Mouse (Mus musculus) lung, postnatal 0 days (tissue): ENCODE results near the gene Araf. TPM values are rescaled to one million over a fixed set of nuclear protein-coding genes. Genes with fewer than 3 reads are reported as not detected.
A peak's percentile ranks its signal among the peaks of the same experiment; 100 is the strongest.

ENCODE experiments used
- ATAC-seq: fragments of 200-750 bp; cut with Nextera tagmentation; 2 replicates; pipeline ENCODE4 v1.8.0; 2017; ENCODE audit warnings: moderate library complexity
- DNase-seq: peaks from one replicate; pipeline ENCODE4 v3.0.0-alpha.2; 2016; ENCODE audit warnings: low spot score
- H3K27ac ChIP-seq: fragments of 300-500 bp; sonication (generic); 2 replicates; pipeline ENCODE4 v1.5.1; 2014; ENCODE audit warnings: antibody characterized with exemption, mild to moderate bottlenecking, low read length, mixed read lengths
- H3K27me3 ChIP-seq: fragments of 300-500 bp; sonication (generic); replicated peaks from 2 replicates; pipeline ENCODE4 v1.6.1; 2014; ENCODE audit warnings: low read length, mixed read lengths; ENCODE audit not compliant: insufficient read depth
- H3K36me3 ChIP-seq: fragments of 300-500 bp; sonication (generic); 2 replicates; pipeline ENCODE4 v1.6.1; 2014; ENCODE audit warnings: low read length, mixed read lengths; ENCODE audit not compliant: insufficient read depth
- H3K4me1 ChIP-seq: fragments of 300-500 bp; sonication (generic); 2 replicates; pipeline ENCODE4 v1.6.1; 2014; ENCODE audit warnings: antibody characterized with exemption, low read depth, low read length, mixed read lengths; ENCODE audit not compliant: insufficient read depth
- H3K4me2 ChIP-seq: fragments of 300-500 bp; sonication (generic); replicated peaks from 2 replicates; pipeline ENCODE4 v1.6.1; 2014; ENCODE audit warnings: low read depth, mild to moderate bottlenecking, low read length, moderate library complexity, mixed read lengths
- H3K4me3 ChIP-seq: fragments of 300-500 bp; sonication (generic); 2 replicates; pipeline ENCODE4 v1.5.1; 2014; ENCODE audit warnings: low read depth, low read length
- H3K9ac ChIP-seq: fragments of 300-500 bp; sonication (generic); replicated peaks from 2 replicates; pipeline ENCODE4 v1.6.1; 2014; ENCODE audit warnings: low read depth, mild to moderate bottlenecking
- H3K9me3 ChIP-seq: fragments of 300-500 bp; sonication (generic); 2 replicates; pipeline ENCODE4 v1.6.1; 2016; ENCODE audit warnings: low read length, mixed read lengths
- CTCF ChIP-seq: IDR thresholded peaks from 2 replicates; pipeline ENCODE4 v1.5.1; 2016; ENCODE audit warnings: antibody characterized with exemption, mild to moderate bottlenecking
- EP300 ChIP-seq: IDR thresholded peaks from 2 replicates; pipeline ENCODE4 v1.6.1; 2016; ENCODE audit warnings: antibody characterized with exemption, mild to moderate bottlenecking, control low read depth
- WGBS: fragments of 180-500 bp; shearing (Covaris S2); extraction: QIAGEN DNeasy Blood & Tissue Kit; methylation state at CpG from one replicate; pipeline ENCODE4 v1.1.7; 2014; 5-methylcytosine and 5-hydroxymethylcytosine counted together
- polyA plus RNA-seq: library from polyadenylated mRNA; unstranded; fragments of >200 nt; fragmentation: Nextera tagmentation; extraction: Ambion mirVana; gene quantifications from 2 replicates; pipeline ENCODE4 v1.2.1, GENCODE M21; 2015

Gene Araf
- polyA plus RNA-seq, 1 experiment from 2014 or later = 73.8 TPM

DNA sequence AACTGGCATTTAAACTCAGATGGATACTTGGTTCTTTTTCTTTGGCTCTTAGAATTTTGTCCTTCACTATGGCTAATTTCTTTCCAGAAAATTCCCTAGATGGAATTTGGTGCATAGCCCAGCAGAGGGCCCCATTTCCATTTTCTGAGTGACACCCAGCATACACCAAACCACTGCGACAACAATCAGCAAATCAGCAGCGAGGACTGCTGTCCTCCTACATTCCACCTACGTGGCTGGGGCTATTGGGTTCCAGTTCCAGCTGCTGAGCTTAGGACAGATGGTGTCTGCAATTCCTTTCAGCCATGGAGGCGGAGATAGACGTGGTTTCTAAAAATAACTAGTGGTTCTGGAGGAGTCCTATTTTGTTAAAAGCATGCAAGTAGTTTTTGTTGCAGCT, 31.3 kb downstream of the Araf start:
- H3K36me3 ChIP-seq = no peaks in the 10 kb centered on the region
- peak; percentile 66 for TF ChIP-seq CTCF
- TF ChIP-seq EP300 = no peak
- no peak overlapping the region for H3K4me3 ChIP-seq
- DNase-seq = peak; percentile 84
- H3K9ac ChIP-seq = no peak overlapping the region
- 21% methylated on average over 5 of the region's 5 CpGs for WGBS
- no peaks in the 10 kb centered on the region for H3K4me1 ChIP-seq
- H3K27me3 ChIP-seq = no peaks in the 10 kb centered on the region
- ATAC-seq = peak; percentile 97
- H3K4me2 ChIP-seq = no peak overlapping the region
- H3K9me3 ChIP-seq = no peaks in the 10 kb centered on the region
- 0 out of 2 replicates have a peak overlapping the region, but pooled peaks have one; percentile 32 for H3K27ac ChIP-seq

DNA sequence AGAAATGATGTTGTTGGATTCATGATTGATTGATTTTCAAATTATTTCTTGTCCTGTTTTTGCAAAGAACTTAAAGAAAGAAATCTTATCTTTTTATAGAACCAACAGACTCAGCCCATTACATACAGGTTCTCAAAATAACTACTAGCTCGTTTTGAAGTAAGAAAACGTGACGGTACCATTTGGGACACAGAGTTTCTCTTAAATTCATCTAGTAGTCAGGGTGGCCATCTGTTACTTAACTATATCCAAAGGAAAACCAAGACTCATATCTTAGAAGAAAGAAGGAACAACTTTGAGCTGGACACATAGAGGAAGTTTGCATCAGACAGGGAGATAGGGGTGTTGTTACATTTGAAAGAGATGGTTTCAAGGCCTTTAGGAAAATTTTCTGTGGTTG, 49.6 kb downstream of the Araf start:
- Histone ChIP-seq H3K4me1 (no peaks in the 10 kb centered on the region), H3K36me3 (peaks cover 4% of the 10 kb centered on the region; the same call in 1 of the 2 replicates), H3K4me3 (no peak overlapping the region), H3K9ac (no peak overlapping the region), H3K9me3 (no peaks in the 10 kb centered on the region), H3K4me2 (no peak overlapping the region), H3K27ac (no peak overlapping the region), H3K27me3 (no peaks in the 10 kb centered on the region)
- ATAC-seq (no peak), DNase-seq (no peak)
- 87% methylated on average over 3 of the region's 3 CpGs for WGBS
- no peak for TF ChIP-seq CTCF
- no peak for TF ChIP-seq EP300

DNA sequence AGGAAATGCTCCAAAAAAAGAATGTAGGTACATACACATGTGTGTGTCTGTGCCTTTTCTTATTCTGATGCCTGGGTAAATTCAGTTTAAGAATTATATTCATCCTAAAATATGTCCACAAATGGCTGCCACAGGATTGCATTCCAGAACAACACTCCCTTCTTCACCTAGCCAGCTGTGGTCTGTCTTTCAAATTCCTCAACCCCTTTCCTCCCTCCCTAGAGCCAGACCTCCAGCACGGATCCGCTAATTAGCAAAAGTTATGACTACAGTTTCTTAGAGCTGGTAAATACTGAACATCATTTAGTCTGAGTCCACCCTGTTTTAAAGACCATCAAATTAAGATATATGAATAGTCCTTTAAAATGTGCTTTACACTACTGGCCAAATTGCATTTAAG, 50.2 kb downstream of the Araf start:
- no peaks in the 10 kb centered on the region for H3K4me1 ChIP-seq
- peak overlapping the region; percentile 15; the same call in 1 of the 2 replicates for H3K4me3 ChIP-seq
- peaks cover 4% of the 10 kb centered on the region; the same call in 1 of the 2 replicates for H3K36me3 ChIP-seq
- H3K27ac ChIP-seq = peak overlapping the region; percentile 47; the same call in 1 of the 2 replicates
- H3K4me2 ChIP-seq = peak overlapping the region; percentile 35
- ATAC-seq (no peak), DNase-seq (no peak)
- H3K9me3 ChIP-seq = no peaks in the 10 kb centered on the region
- no peak for TF ChIP-seq EP300
- no peak for TF ChIP-seq CTCF
- WGBS = 19% methylated on average over 2 of the region's 2 CpGs
- H3K27me3 ChIP-seq = no peaks in the 10 kb centered on the region
- no peak overlapping the region for H3K9ac ChIP-seq

DNA sequence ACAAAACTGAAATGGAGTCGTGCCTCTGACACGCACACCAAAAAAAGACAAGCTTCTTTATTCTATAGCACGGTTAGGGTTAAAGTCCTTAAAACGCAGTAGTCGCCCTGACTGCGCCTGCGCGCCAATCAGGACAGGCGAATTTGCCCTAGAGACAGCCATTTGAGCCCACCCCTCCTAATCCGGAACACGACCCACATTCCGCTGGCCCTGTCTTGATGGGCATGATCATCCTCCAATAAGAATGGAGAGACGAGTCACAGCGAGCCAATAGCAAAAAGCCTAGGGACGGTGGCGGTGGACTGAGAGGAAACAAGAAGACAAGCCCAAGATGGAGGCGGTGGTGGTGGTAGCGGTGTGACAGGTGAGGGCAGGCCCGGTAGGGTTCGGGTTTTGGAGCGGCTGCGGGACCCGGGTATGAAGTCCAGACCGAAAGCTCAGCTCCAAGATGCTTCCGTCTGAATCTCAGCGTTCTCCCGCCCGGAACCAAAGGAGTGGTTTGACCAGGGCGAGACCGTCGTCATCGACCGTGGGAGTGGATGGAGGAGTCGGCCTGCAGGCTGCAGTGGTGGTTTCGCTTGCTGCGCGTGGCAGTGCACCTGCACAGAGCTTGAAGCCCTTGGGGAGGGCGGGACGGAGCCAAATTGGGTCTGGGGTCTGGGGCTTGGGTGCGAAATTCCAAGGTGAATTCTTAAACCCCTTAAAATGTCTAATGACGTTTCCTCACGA, 50.8 kb downstream of the Araf start:
- DNase-seq (peak; percentile 95), ATAC-seq (peak; percentile 99)
- Histone ChIP-seq H3K27ac (peak overlapping the region; percentile 47; the same call in 1 of the 2 replicates), H3K27me3 (no peaks in the 10 kb centered on the region), H3K9ac (peak overlapping the region; percentile 41), H3K36me3 (peaks cover 4% of the 10 kb centered on the region; the same call in 1 of the 2 replicates), H3K4me3 (peak overlapping the region; percentile 53), H3K9me3 (no peaks in the 10 kb centered on the region), H3K4me1 (no peaks in the 10 kb centered on the region), H3K4me2 (peak overlapping the region; percentile 60)
- WGBS = 13% methylated on average over 40 of the region's 42 CpGs
- TF ChIP-seq EP300 (no peak), CTCF (no peak)

DNA sequence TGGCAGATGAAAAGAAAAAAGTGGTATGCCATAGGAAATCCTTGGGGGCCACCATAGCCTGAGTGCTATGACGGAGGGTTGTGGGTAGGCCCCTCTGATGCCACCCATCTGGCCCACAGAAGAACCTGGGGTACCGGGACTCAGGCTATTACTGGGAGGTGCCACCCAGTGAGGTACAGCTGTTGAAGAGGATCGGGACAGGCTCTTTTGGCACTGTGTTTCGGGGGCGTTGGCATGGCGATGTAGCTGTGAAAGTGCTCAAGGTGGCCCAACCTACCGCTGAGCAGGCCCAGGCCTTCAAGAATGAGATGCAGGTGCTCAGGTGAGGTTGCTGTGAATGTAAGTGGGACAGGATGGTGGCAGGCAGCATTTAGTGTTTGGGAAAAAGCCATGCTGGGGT, 56.2 kb downstream of the Araf start:
- no peak overlapping the region for H3K9ac ChIP-seq
- no peak overlapping the region for H3K4me3 ChIP-seq
- no peak for ATAC-seq
- WGBS = 88% methylated on average over 7 of the region's 7 CpGs
- peaks cover 4% of the 10 kb centered on the region; the same call in 1 of the 2 replicates for H3K36me3 ChIP-seq
- no peaks in the 10 kb centered on the region for H3K9me3 ChIP-seq
- no peak overlapping the region for H3K4me2 ChIP-seq
- no peak for DNase-seq
- H3K4me1 ChIP-seq = no peaks in the 10 kb centered on the region
- TF ChIP-seq CTCF (no peak), EP300 (no peak)
- no peaks in the 10 kb centered on the region for H3K27me3 ChIP-seq
- no peak overlapping the region for H3K27ac ChIP-seq

DNA sequence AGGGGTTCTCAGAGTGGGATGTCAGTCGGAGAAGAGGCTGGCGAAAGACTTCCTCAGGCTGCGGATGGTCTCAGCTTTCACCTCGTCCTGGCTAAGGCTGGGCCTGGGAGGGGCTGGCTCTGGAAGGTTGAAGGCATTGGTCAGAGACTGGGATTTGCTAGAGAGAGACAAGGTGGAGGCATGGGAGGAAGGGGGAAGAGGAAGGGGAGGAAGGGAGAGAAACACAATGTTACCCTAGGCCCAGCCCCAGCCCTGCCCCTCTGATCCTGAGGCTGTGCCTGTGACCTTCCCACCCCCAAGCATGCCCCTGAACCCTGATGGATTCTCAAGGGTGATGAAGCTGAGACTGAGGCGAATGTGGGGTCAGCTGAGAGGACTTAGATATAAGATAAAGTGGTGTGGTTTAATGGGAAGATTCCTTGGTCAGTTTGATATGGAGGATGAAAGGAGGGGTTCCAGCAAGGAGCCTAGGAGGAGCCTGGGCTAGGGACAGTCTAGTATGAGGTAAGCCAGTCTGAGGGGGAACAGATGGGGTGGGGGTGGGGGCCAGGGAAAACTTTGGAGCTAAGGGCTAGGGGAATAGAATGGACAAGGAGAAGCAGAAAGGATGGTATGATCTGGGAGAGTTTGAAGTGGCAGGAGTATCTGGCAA, 64.0 kb downstream of the Araf start:
- Histone ChIP-seq H3K4me1 (no peaks in the 10 kb centered on the region), H3K36me3 (no peaks in the 10 kb centered on the region), H3K4me3 (no peak overlapping the region), H3K27me3 (no peaks in the 10 kb centered on the region), H3K9ac (no peak overlapping the region), H3K27ac (no peak overlapping the region), H3K4me2 (no peak overlapping the region), H3K9me3 (no peaks in the 10 kb centered on the region)
- TF ChIP-seq EP300 (no peak), CTCF (no peak)
- peak; percentile 11; the same call in 1 of the 2 replicates for ATAC-seq
- no peak for DNase-seq
- 37% methylated on average over 5 of the region's 5 CpGs for WGBS
